Mouse (Mus musculus) forebrain, embryonic 15.5 days (tissue): ENCODE results near the gene Uso1. TPM values are rescaled to one million over a fixed set of nuclear protein-coding genes. Genes with fewer than 3 reads are reported as not detected.

ENCODE experiments used
- ATAC-seq: fragments of 200-750 bp; cut with Nextera tagmentation; replicated peaks from 2 replicates; pipeline ENCODE4 v1.8.0; 2017; ENCODE audit warnings: mild to moderate bottlenecking, moderate TSS enrichment, moderate library complexity
- H3K27ac ChIP-seq: fragments of 300-500 bp; sonication (generic); replicated peaks from 2 replicates; pipeline ENCODE4 v1.5.1; 2015; ENCODE audit warnings: mild to moderate bottlenecking, inconsistent platforms
- H3K27me3 ChIP-seq: fragments of 300-500 bp; sonication (generic); 2 replicates; pipeline ENCODE4 v1.6.1; 2015; ENCODE audit warnings: inconsistent platforms
- H3K36me3 ChIP-seq: fragments of 300-500 bp; sonication (generic); 2 replicates; pipeline ENCODE4 v1.6.1; 2015; ENCODE audit warnings: mild to moderate bottlenecking, inconsistent platforms
- H3K4me1 ChIP-seq: fragments of 300-500 bp; sonication (generic); 2 replicates; pipeline ENCODE4 v1.6.1; 2015; ENCODE audit warnings: inconsistent platforms
- H3K4me2 ChIP-seq: fragments of 300-500 bp; sonication (generic); replicated peaks from 2 replicates; pipeline ENCODE4 v1.6.1; 2015; ENCODE audit warnings: mild to moderate bottlenecking, inconsistent platforms
- H3K4me3 ChIP-seq: fragments of 300-500 bp; sonication (generic); 2 replicates; pipeline ENCODE4 v1.5.1; 2015; ENCODE audit warnings: mild to moderate bottlenecking, inconsistent platforms
- H3K9ac ChIP-seq: fragments of 300-500 bp; sonication (generic); replicated peaks from 2 replicates; pipeline ENCODE4 v1.6.1; 2015; ENCODE audit warnings: mild to moderate bottlenecking, inconsistent platforms
- H3K9me3 ChIP-seq: fragments of 300-500 bp; sonication (generic); 2 replicates; pipeline ENCODE4 v1.6.1; 2016; ENCODE audit warnings: inconsistent platforms
- WGBS: fragments of 180-500 bp; shearing (Covaris S2); methylation state at CpG from one replicate; pipeline ENCODE4 v1.1.7; 2015; ENCODE audit warnings: mixed read lengths; 5-methylcytosine and 5-hydroxymethylcytosine counted together
- polyA plus RNA-seq: library from polyadenylated mRNA; unstranded; fragments of >200 nt; fragmentation: Nextera tagmentation; extraction: Ambion mirVana; gene quantifications from 2 replicates; pipeline ENCODE4 v1.2.1, GENCODE M21; 2015

Uso1 gene
- polyA plus RNA-seq, 1 experiment from 2014 or later = 45.8 TPM

GRCm38 (mm10) chr5:92110818-92111355, 26.9 kb upstream of the Uso1 start:
- H3K4me3 ChIP-seq = no peak overlapping the region
- 91% methylated on average over 5 of the region's 5 CpGs for WGBS
- ATAC-seq = no peak
- peaks cover 2% of the 10 kb centered on the region; the same call in 1 of the 2 replicates for H3K27me3 ChIP-seq
- H3K27ac ChIP-seq = no peak overlapping the region
- H3K4me1 ChIP-seq = peaks cover 6% of the 10 kb centered on the region
- H3K9ac ChIP-seq = no peak overlapping the region
- H3K4me2 ChIP-seq = no peak overlapping the region
- H3K36me3 ChIP-seq = no peaks in the 10 kb centered on the region
- H3K9me3 ChIP-seq = no peaks in the 10 kb centered on the region

GRCm38 (mm10) chr5:92112175-92112574, 25.6 kb upstream of the Uso1 start:
- Histone ChIP-seq H3K9ac (no peak overlapping the region), H3K4me1 (no peaks in the 10 kb centered on the region), H3K9me3 (no peaks in the 10 kb centered on the region), H3K4me2 (no peak overlapping the region), H3K4me3 (no peak overlapping the region), H3K36me3 (no peaks in the 10 kb centered on the region), H3K27ac (no peak overlapping the region), H3K27me3 (peaks cover 2% of the 10 kb centered on the region; the same call in 1 of the 2 replicates)
- WGBS = 6% methylated on average over 6 of the region's 6 CpGs
- ATAC-seq = no peak

- no peak overlapping the region for H3K4me3 ChIP-seq
- H3K27ac ChIP-seq = no peak overlapping the region
- H3K36me3 ChIP-seq = no peaks in the 10 kb centered on the region
- H3K9ac ChIP-seq = no peak overlapping the region
- no peak for ATAC-seq
- no peak overlapping the region for H3K4me2 ChIP-seq
- peaks cover 2% of the 10 kb centered on the region; the same call in 1 of the 2 replicates for H3K27me3 ChIP-seq
- no peaks in the 10 kb centered on the region for H3K9me3 ChIP-seq
- H3K4me1 ChIP-seq = no peaks in the 10 kb centered on the region
- WGBS = 1% methylated on average over 10 of the region's 10 CpGs
Observed at GRCm38 (mm10) chr5:92112585-92112984, 25.2 kb upstream of the Uso1 start.

- no peak overlapping the region for H3K27ac ChIP-seq
- 92% methylated on average over 7 of the region's 7 CpGs for WGBS
- H3K4me2 ChIP-seq = no peak overlapping the region
- no peaks in the 10 kb centered on the region for H3K36me3 ChIP-seq
- H3K4me1 ChIP-seq = no peaks in the 10 kb centered on the region
- H3K4me3 ChIP-seq = no peak overlapping the region
- H3K9ac ChIP-seq = no peak overlapping the region
- no peak for ATAC-seq
- no peaks in the 10 kb centered on the region for H3K9me3 ChIP-seq
- peaks cover 2% of the 10 kb centered on the region; the same call in 1 of the 2 replicates for H3K27me3 ChIP-seq
Observed at GRCm38 (mm10) chr5:92113484-92113883, 24.3 kb upstream of the Uso1 start.

- Histone ChIP-seq H3K4me2 (no peak overlapping the region), H3K9ac (no peak overlapping the region), H3K27me3 (peaks cover 2% of the 10 kb centered on the region; the same call in 1 of the 2 replicates), H3K4me1 (no peaks in the 10 kb centered on the region), H3K36me3 (no peaks in the 10 kb centered on the region), H3K27ac (no peak overlapping the region), H3K9me3 (no peaks in the 10 kb centered on the region), H3K4me3 (no peak overlapping the region)
- no peak for ATAC-seq
- WGBS = 94% methylated on average over 6 of the region's 6 CpGs
Observed at GRCm38 (mm10) chr5:92114223-92114622, 23.5 kb upstream of the Uso1 start.

GRCm38 (mm10) chr5:92114939-92115338, 22.8 kb upstream of the Uso1 start:
- no peaks in the 10 kb centered on the region for H3K36me3 ChIP-seq
- no peak overlapping the region for H3K27ac ChIP-seq
- 96% methylated on average over 2 of the region's 2 CpGs for WGBS
- H3K9me3 ChIP-seq = no peaks in the 10 kb centered on the region
- no peak overlapping the region for H3K4me2 ChIP-seq
- H3K4me1 ChIP-seq = no peaks in the 10 kb centered on the region
- H3K4me3 ChIP-seq = no peak overlapping the region
- no peak overlapping the region for H3K9ac ChIP-seq
- no peak for ATAC-seq
- H3K27me3 ChIP-seq = peaks cover 2% of the 10 kb centered on the region; the same call in 1 of the 2 replicates

GRCm38 (mm10) chr5:92117823-92118403, 19.8 kb upstream of the Uso1 start:
- Histone ChIP-seq H3K4me3 (no peak overlapping the region), H3K4me2 (no peak overlapping the region), H3K9ac (no peak overlapping the region), H3K27ac (no peak overlapping the region), H3K9me3 (no peaks in the 10 kb centered on the region), H3K27me3 (peaks cover 2% of the 10 kb centered on the region; the same call in 1 of the 2 replicates), H3K4me1 (no peaks in the 10 kb centered on the region), H3K36me3 (no peaks in the 10 kb centered on the region)
- WGBS = 59% methylated on average over 12 of the region's 12 CpGs
- no peak; the same call in 1 of the 2 replicates for ATAC-seq

GRCm38 (mm10) chr5:92121636-92122035, 16.1 kb upstream of the Uso1 start:
- ATAC-seq = no peak
- no peaks in the 10 kb centered on the region for H3K9me3 ChIP-seq

GRCm38 (mm10) chr5:92125446-92125845, 12.3 kb upstream of the Uso1 start:
- H3K36me3 ChIP-seq = 0 out of 2 replicates have a peak, but pooled peaks cover 2% of the 10 kb centered on the region
- 78% methylated on average over 3 of the region's 3 CpGs for WGBS
- H3K4me2 ChIP-seq = no peak overlapping the region
- no peaks in the 10 kb centered on the region for H3K27me3 ChIP-seq
- no peak overlapping the region for H3K4me3 ChIP-seq
- H3K9me3 ChIP-seq = no peaks in the 10 kb centered on the region
- no peak overlapping the region for H3K9ac ChIP-seq
- H3K4me1 ChIP-seq = peaks cover 4% of the 10 kb centered on the region; the same call in 1 of the 2 replicates
- no peak for ATAC-seq
- no peak overlapping the region for H3K27ac ChIP-seq

More at GRCm38 (mm10) chr5:92121636-92122035, 16.1 kb upstream of the Uso1 start:
- H3K4me3 ChIP-seq = no peak overlapping the region
- no peaks in the 10 kb centered on the region for H3K27me3 ChIP-seq
- 0 out of 2 replicates have a peak, but pooled peaks cover 2% of the 10 kb centered on the region for H3K36me3 ChIP-seq
- no peaks in the 10 kb centered on the region for H3K4me1 ChIP-seq
- no peak overlapping the region for H3K27ac ChIP-seq
- no peak overlapping the region for H3K9ac ChIP-seq
- WGBS = 82% methylated on average over 4 of the region's 4 CpGs
- H3K4me2 ChIP-seq = no peak overlapping the region

GRCm38 (mm10) chr5:92127141-92127625, 10.6 kb upstream of the Uso1 start:
- Histone ChIP-seq H3K36me3 (0 out of 2 replicates have a peak, but pooled peaks cover 2% of the 10 kb centered on the region), H3K4me1 (peaks cover 4% of the 10 kb centered on the region; the same call in 1 of the 2 replicates), H3K27ac (no peak overlapping the region), H3K4me2 (no peak overlapping the region), H3K9me3 (no peaks in the 10 kb centered on the region), H3K4me3 (no peak overlapping the region), H3K27me3 (no peaks in the 10 kb centered on the region), H3K9ac (no peak overlapping the region)
- 73% methylated on average over 9 of the region's 9 CpGs for WGBS
- no peak for ATAC-seq

- H3K4me2 ChIP-seq = no peak overlapping the region
- no peak overlapping the region for H3K27ac ChIP-seq
- 0 out of 2 replicates have a peak, but pooled peaks cover 2% of the 10 kb centered on the region for H3K36me3 ChIP-seq
- 89% methylated on average over 10 of the region's 10 CpGs for WGBS
- H3K4me3 ChIP-seq = no peak overlapping the region
- no peaks in the 10 kb centered on the region for H3K27me3 ChIP-seq
- H3K9me3 ChIP-seq = no peaks in the 10 kb centered on the region
- H3K4me1 ChIP-seq = peaks cover 4% of the 10 kb centered on the region; the same call in 1 of the 2 replicates
- ATAC-seq = no peak
- no peak overlapping the region for H3K9ac ChIP-seq
Observed at GRCm38 (mm10) chr5:92127751-92128150, 10.0 kb upstream of the Uso1 start.

GRCm38 (mm10) chr5:92128570-92128969, 9.2 kb upstream of the Uso1 start:
- H3K9ac ChIP-seq = no peak overlapping the region
- 0 out of 2 replicates have a peak, but pooled peaks cover 2% of the 10 kb centered on the region for H3K36me3 ChIP-seq
- H3K4me1 ChIP-seq = peaks cover 4% of the 10 kb centered on the region; the same call in 1 of the 2 replicates
- H3K27ac ChIP-seq = no peak overlapping the region
- no peaks in the 10 kb centered on the region for H3K27me3 ChIP-seq
- H3K4me3 ChIP-seq = no peak overlapping the region
- no peak for ATAC-seq
- 16% methylated on average over 8 of the region's 8 CpGs for WGBS
- H3K4me2 ChIP-seq = no peak overlapping the region
- no peaks in the 10 kb centered on the region for H3K9me3 ChIP-seq
